Mouse (Mus musculus): ENCODE measurements around the gene Rab44. TPM values are rescaled to one million over a fixed set of nuclear protein-coding genes. Genes with fewer than 3 reads are reported as not detected.
A peak's percentile ranks its signal among the peaks of the same experiment; 100 is the strongest.

The Rab44 gene
- polyA plus RNA-seq, 1 experiment from 2014 or later: not detected

GRCm38 (mm10) chr17:29185376-29186046, 71.6 kb downstream of the Rab44 start:
- Histone ChIP-seq H3K27me3 (ENCODE audit: control insufficient read depth, insufficient read depth, low read length) (no peaks in the 10 kb centered on the region), H3K4me1 (ENCODE audit: control insufficient read depth, insufficient read depth, low read length) (0 out of 2 replicates have a peak, but pooled peaks cover 6% of the 10 kb centered on the region), H3K9ac (replicated peaks; ENCODE audit: low read depth, low read length) (no peak overlapping the region), H3K36me3 (ENCODE audit: control insufficient read depth, insufficient read depth, low read length) (no peaks in the 10 kb centered on the region), H3K4me2 (ENCODE audit: low read depth, low read length) (no peak overlapping the region), H3K27ac (ENCODE audit: low read depth, low read length) (no peak overlapping the region), H3K9me3 (ENCODE audit: control insufficient read depth, low read length) (no peaks in the 10 kb centered on the region), H3K4me3 (ENCODE audit: low read depth, low read length) (no peak overlapping the region)
- WGBS: 53% methylated on average over 7 of the region's 7 CpGs
- ATAC-seq (ENCODE audit: low read depth): no peak

GRCm38 (mm10) chr17:29186989-29187859, 73.3 kb downstream of the Rab44 start:
- peak overlapping the region; percentile 31; the same call in 1 of the 2 replicates for H3K27ac ChIP-seq (ENCODE audit: low read depth, low read length)
- H3K4me2 ChIP-seq (ENCODE audit: low read depth, low read length): no peak overlapping the region
- H3K4me3 ChIP-seq (ENCODE audit: low read depth, low read length): no peak overlapping the region
- WGBS: 18% methylated on average over 10 of the region's 10 CpGs
- H3K9me3 ChIP-seq (ENCODE audit: control insufficient read depth, low read length): no peaks in the 10 kb centered on the region
- no peak overlapping the region for H3K9ac ChIP-seq (replicated peaks; ENCODE audit: low read depth, low read length)
- ATAC-seq (ENCODE audit: low read depth): no peak
- H3K27me3 ChIP-seq (ENCODE audit: control insufficient read depth, insufficient read depth, low read length): no peaks in the 10 kb centered on the region
- 0 out of 2 replicates have a peak, but pooled peaks cover 6% of the 10 kb centered on the region for H3K4me1 ChIP-seq (ENCODE audit: control insufficient read depth, insufficient read depth, low read length)
- H3K36me3 ChIP-seq (ENCODE audit: control insufficient read depth, insufficient read depth, low read length): no peaks in the 10 kb centered on the region

- Histone ChIP-seq H3K9me3 (ENCODE audit: control insufficient read depth, low read length) (no peaks in the 10 kb centered on the region), H3K4me1 (ENCODE audit: control insufficient read depth, insufficient read depth, low read length) (0 out of 2 replicates have a peak, but pooled peaks cover 6% of the 10 kb centered on the region), H3K4me3 (ENCODE audit: low read depth, low read length) (no peak overlapping the region), H3K9ac (replicated peaks; ENCODE audit: low read depth, low read length) (no peak overlapping the region), H3K36me3 (ENCODE audit: control insufficient read depth, insufficient read depth, low read length) (no peaks in the 10 kb centered on the region), H3K27me3 (ENCODE audit: control insufficient read depth, insufficient read depth, low read length) (no peaks in the 10 kb centered on the region), H3K4me2 (ENCODE audit: low read depth, low read length) (0 out of 2 replicates have a peak overlapping the region, but pooled peaks have one; percentile 6), H3K27ac (ENCODE audit: low read depth, low read length) (no peak overlapping the region)
- WGBS: 9% methylated on average over 12 of the region's 12 CpGs
- peak; percentile 47 for ATAC-seq (ENCODE audit: low read depth)
Observed at GRCm38 (mm10) chr17:29188989-29189388, 75.0 kb downstream of the Rab44 start.

GRCm38 (mm10) chr17:29195579-29195978, 81.6 kb downstream of the Rab44 start:
- no peak for ATAC-seq (ENCODE audit: low read depth)
- Histone ChIP-seq H3K4me3 (ENCODE audit: low read depth, low read length) (no peak overlapping the region), H3K9ac (replicated peaks; ENCODE audit: low read depth, low read length) (no peak overlapping the region), H3K27ac (ENCODE audit: low read depth, low read length) (no peak overlapping the region), H3K36me3 (ENCODE audit: control insufficient read depth, insufficient read depth, low read length) (no peaks in the 10 kb centered on the region), H3K4me1 (ENCODE audit: control insufficient read depth, insufficient read depth, low read length) (no peaks in the 10 kb centered on the region), H3K27me3 (ENCODE audit: control insufficient read depth, insufficient read depth, low read length) (no peaks in the 10 kb centered on the region), H3K4me2 (ENCODE audit: low read depth, low read length) (no peak overlapping the region), H3K9me3 (ENCODE audit: control insufficient read depth, low read length) (no peaks in the 10 kb centered on the region)
- 29% methylated on average over 4 of the region's 4 CpGs for WGBS

Other genes starting within 250 kb of the Rab44 start
- 0.42 and 0.48 TPM in 2 replicates for gene 4930539E08Rik, start 198.8 kb upstream of the Rab44 start, polyA plus RNA-seq (2014; fragmentation: Nextera tagmentation; extraction: Ambion mirVana)
- gene Pxt1, start 170.3 kb upstream of the Rab44 start, polyA plus RNA-seq (2014; fragmentation: Nextera tagmentation; extraction: Ambion mirVana): 0.41 TPM in 1 of 2 replicates, not detected in the other
- 66.6 and 89.3 TPM in 2 replicates for gene Kctd20, start 162.2 kb upstream of the Rab44 start, polyA plus RNA-seq (2014; fragmentation: Nextera tagmentation; extraction: Ambion mirVana)
- gene Stk38, start 106.2 kb upstream of the Rab44 start, polyA plus RNA-seq (2014; fragmentation: Nextera tagmentation; extraction: Ambion mirVana): 82.4 and 99.1 TPM in 2 replicates
- 423 and 489 TPM in 2 replicates for gene Srsf3, start 81.5 kb upstream of the Rab44 start, polyA plus RNA-seq (2014; fragmentation: Nextera tagmentation; extraction: Ambion mirVana)
- 59.8 and 81.1 TPM in 2 replicates for gene Cdkn1a, start 23.2 kb upstream of the Rab44 start, polyA plus RNA-seq (2014; fragmentation: Nextera tagmentation; extraction: Ambion mirVana)
- 38.7 and 64.1 TPM in 2 replicates for gene Cpne5, start 124.0 kb downstream of the Rab44 start, polyA plus RNA-seq (2014; fragmentation: Nextera tagmentation; extraction: Ambion mirVana)
- gene Ppil1, start 150.0 kb downstream of the Rab44 start, polyA plus RNA-seq (2014; fragmentation: Nextera tagmentation; extraction: Ambion mirVana): 96.4 and 96.9 TPM in 2 replicates
- 126 and 133 TPM in 2 replicates for gene BC004004, start 154.6 kb downstream of the Rab44 start, polyA plus RNA-seq (2014; fragmentation: Nextera tagmentation; extraction: Ambion mirVana)
- gene Pi16, start 203.5 kb downstream of the Rab44 start, polyA plus RNA-seq (2014; fragmentation: Nextera tagmentation; extraction: Ambion mirVana): 0.75 and 0.92 TPM in 2 replicates
- 517 and 551 TPM in 2 replicates for gene Mtch1, start 233.8 kb downstream of the Rab44 start, polyA plus RNA-seq (2014; fragmentation: Nextera tagmentation; extraction: Ambion mirVana)
- gene Fgd2, start 246.8 kb downstream of the Rab44 start, polyA plus RNA-seq (2014; fragmentation: Nextera tagmentation; extraction: Ambion mirVana): 3.7 and 3.8 TPM in 2 replicates